Mouse (Mus musculus) cerebellum, postnatal 36 days (tissue): ENCODE data around the gene Nhp2.
"Not testable (repeated sequence)": the region's sequence is repeated elsewhere in the genome, so short reads cannot be mapped to it uniquely, and the experiment has no call there.

Experiments
- DNase-seq, 2 experiments: peaks; one replicate each; pipeline ENCODE4 v3.0.0; 2021 to 2022; ENCODE audit warnings: mixed read lengths in 2 of 2

The Nhp2 gene

GRCm38 (mm10) chr11:51606447-51607095 is 13.0 kb upstream of the Nhp2 start, which contains the start of gene Hnrnpab:
TSS of gene Hnrnpab (minus strand) at chr11:51606847.
- DNase-seq: peak; percentile 96 to 99

GRCm38 (mm10) chr11:51607096-51607738 is 12.3 kb upstream of the Nhp2 start:
- DNase-seq: no peak

- DNase-seq: no peak
Observed at GRCm38 (mm10) chr11:51609266-51609909, 10.1 kb upstream of the Nhp2 start.

GRCm38 (mm10) chr11:51609940-51610339 is 9.6 kb upstream of the Nhp2 start:
- DNase-seq: not testable (repeated sequence)

GRCm38 (mm10) chr11:51614256-51614655 is 5.3 kb upstream of the Nhp2 start:
- no peak for DNase-seq

GRCm38 (mm10) chr11:51615129-51615528 is 4.4 kb upstream of the Nhp2 start:
- DNase-seq: no peak

- peak in 1 of 2 experiments; percentile 25 for DNase-seq
Observed at GRCm38 (mm10) chr11:51615601-51616000, 3.9 kb upstream of the Nhp2 start.

- DNase-seq: not testable (repeated sequence)
Observed at GRCm38 (mm10) chr11:51616113-51616512, 3.4 kb upstream of the Nhp2 start.

GRCm38 (mm10) chr11:51617693-51618092 is 1.8 kb upstream of the Nhp2 start:
- DNase-seq: peak; percentile 63 to 73

GRCm38 (mm10) chr11:51618894-51619408 is 584 bp upstream of the Nhp2 start:
- DNase-seq: no peak

GRCm38 (mm10) chr11:51620084-51620483 is 549 bp downstream of the Nhp2 start:
- no peak for DNase-seq

- DNase-seq: no peak
Observed at GRCm38 (mm10) chr11:51621776-51622175, 2.2 kb downstream of the Nhp2 start.

GRCm38 (mm10) chr11:51622971-51623491 is 3.5 kb downstream of the Nhp2 start:
- DNase-seq: no peak

- no peak for DNase-seq
Observed at GRCm38 (mm10) chr11:51625187-51625820, 5.8 kb downstream of the Nhp2 start.

- peak in 1 of 2 experiments; percentile 40 for DNase-seq
Observed at GRCm38 (mm10) chr11:51627425-51627824, 7.9 kb downstream of the Nhp2 start.

GRCm38 (mm10) chr11:51627907-51628306 is 8.4 kb downstream of the Nhp2 start:
- no peak for DNase-seq

- DNase-seq: no peak
Observed at GRCm38 (mm10) chr11:51629651-51630314, 10.2 kb downstream of the Nhp2 start.

GRCm38 (mm10) chr11:51632130-51632753 is 12.7 kb downstream of the Nhp2 start:
- DNase-seq: no peak

- DNase-seq: not testable (repeated sequence)
Observed at GRCm38 (mm10) chr11:51633200-51633599, 13.7 kb downstream of the Nhp2 start.

GRCm38 (mm10) chr11:51633721-51634120 is 14.2 kb downstream of the Nhp2 start:
- no peak for DNase-seq

- no peak for DNase-seq
Observed at GRCm38 (mm10) chr11:51635127-51635524, 15.6 kb downstream of the Nhp2 start.
